Mouse (Mus musculus) limb, embryonic 13.5 days (tissue): ENCODE measurements around the gene Ngef. TPM values are rescaled to one million over a fixed set of nuclear protein-coding genes. Genes with fewer than 3 reads are reported as not detected.
"Not testable (repeated sequence)": the region's sequence is repeated elsewhere in the genome, so short reads cannot be mapped to it uniquely, and the experiment has no call there.

ENCODE experiments used
- ATAC-seq: fragments of 200-750 bp; cut with Nextera tagmentation; 2 replicates; pipeline ENCODE4 v1.8.0; 2017; ENCODE audit warnings: low read depth, moderate number of reproducible peaks, moderate TSS enrichment; ENCODE audit not compliant: low FRiP score
- H3K27ac ChIP-seq: fragments of 300-500 bp; sonication (generic); 2 replicates; pipeline ENCODE4 v1.5.1; 2015; ENCODE audit warnings: inconsistent platforms, mild to moderate bottlenecking, moderate library complexity
- H3K27me3 ChIP-seq: fragments of 300-500 bp; sonication (generic); 2 replicates; pipeline ENCODE4 v1.6.1; 2015; ENCODE audit warnings: mild to moderate bottlenecking, inconsistent platforms
- H3K36me3 ChIP-seq: fragments of 300-500 bp; sonication (generic); 2 replicates; pipeline ENCODE4 v1.6.1; 2015; ENCODE audit warnings: inconsistent platforms, mild to moderate bottlenecking, moderate library complexity
- H3K4me1 ChIP-seq: fragments of 300-500 bp; sonication (generic); 2 replicates; pipeline ENCODE4 v1.6.1; 2015; ENCODE audit warnings: inconsistent platforms
- H3K4me2 ChIP-seq: fragments of 300-500 bp; sonication (generic); replicated peaks from 2 replicates; pipeline ENCODE4 v1.6.1; 2015; ENCODE audit warnings: inconsistent platforms, mild to moderate bottlenecking, moderate library complexity
- H3K4me3 ChIP-seq: fragments of 300-500 bp; sonication (generic); 2 replicates; pipeline ENCODE4 v1.5.1; 2015; ENCODE audit warnings: moderate library complexity, mild to moderate bottlenecking, inconsistent platforms
- H3K9ac ChIP-seq: fragments of 300-500 bp; sonication (generic); 2 replicates; pipeline ENCODE4 v1.6.1; 2015; ENCODE audit warnings: mild to moderate bottlenecking, inconsistent platforms
- H3K9me3 ChIP-seq: fragments of 300-500 bp; sonication (generic); 2 replicates; pipeline ENCODE4 v1.6.1; 2016; ENCODE audit warnings: inconsistent platforms
- WGBS: fragments of 180-500 bp; shearing (Covaris S2); methylation state at CpG from one replicate; pipeline ENCODE4 v1.1.7; 2015; 5-methylcytosine and 5-hydroxymethylcytosine counted together
- polyA plus RNA-seq: library from polyadenylated mRNA; unstranded; fragments of >200 nt; fragmentation: Nextera tagmentation; extraction: Ambion mirVana; gene quantifications from 2 replicates; pipeline ENCODE4 v1.2.1, GENCODE M21; 2015

The Ngef gene
- polyA plus RNA-seq, 1 experiment from 2014 or later = 1.2 TPM

DNA sequence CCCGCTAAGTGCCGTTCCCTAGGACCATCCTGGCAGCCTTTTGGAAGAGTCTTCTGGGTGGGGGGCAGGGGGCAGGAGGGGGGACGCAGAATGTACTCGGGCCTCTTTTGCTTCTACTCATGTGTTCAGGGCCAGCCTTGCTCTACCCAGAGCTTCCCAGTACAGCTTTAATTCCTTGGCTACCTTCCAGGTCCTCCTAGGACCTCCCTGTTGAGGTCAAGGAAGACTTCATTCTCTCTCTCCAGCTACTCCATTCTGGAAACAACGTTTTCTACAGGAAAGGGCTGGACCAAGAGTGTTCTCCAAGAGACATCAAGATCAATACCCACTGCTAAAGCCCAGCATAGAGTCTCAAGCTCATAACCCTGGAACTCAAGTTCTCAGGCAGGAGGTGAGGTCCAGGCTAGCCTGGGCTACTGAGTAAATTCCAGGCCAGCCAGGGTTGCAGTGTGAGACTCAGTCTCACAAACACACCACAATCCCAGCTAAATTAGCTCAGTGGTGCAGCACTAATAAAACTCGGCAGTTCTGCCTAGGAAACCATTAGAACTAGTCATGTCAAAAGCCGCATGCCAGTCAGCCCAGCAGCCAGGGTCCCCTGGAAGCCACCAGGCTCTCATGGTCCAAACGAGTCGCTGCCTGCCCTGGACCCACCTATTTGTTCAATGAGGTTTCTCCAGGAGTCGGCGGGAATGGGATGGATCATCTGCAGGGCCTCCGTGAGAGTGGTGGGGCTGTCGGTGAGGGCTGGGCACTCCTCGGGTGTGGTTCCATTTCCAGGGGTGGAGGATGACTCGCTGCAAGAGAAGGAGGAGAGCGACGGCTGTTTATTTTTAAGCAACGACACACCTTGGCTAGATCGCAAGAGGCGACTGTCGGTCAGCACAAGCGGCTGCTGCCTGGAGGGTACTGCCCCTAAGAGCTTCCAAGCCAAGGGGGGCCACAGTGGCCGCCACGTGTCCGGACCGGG lies 64.8 kb downstream of the Ngef start:
- ATAC-seq = no peak
- peak overlapping the region; percentile 100 for H3K4me2 ChIP-seq
- H3K27me3 ChIP-seq = peaks cover 82% of the 10 kb centered on the region
- H3K4me1 ChIP-seq = peaks cover 12% of the 10 kb centered on the region
- WGBS = 20% methylated on average over 26 of the region's 26 CpGs
- no peak overlapping the region for H3K27ac ChIP-seq
- peak overlapping the region; percentile 71 for H3K4me3 ChIP-seq
- peak overlapping the region; percentile 72; the same call in 1 of the 2 replicates for H3K9ac ChIP-seq
- no peaks in the 10 kb centered on the region for H3K36me3 ChIP-seq
- H3K9me3 ChIP-seq = no peaks in the 10 kb centered on the region

DNA sequence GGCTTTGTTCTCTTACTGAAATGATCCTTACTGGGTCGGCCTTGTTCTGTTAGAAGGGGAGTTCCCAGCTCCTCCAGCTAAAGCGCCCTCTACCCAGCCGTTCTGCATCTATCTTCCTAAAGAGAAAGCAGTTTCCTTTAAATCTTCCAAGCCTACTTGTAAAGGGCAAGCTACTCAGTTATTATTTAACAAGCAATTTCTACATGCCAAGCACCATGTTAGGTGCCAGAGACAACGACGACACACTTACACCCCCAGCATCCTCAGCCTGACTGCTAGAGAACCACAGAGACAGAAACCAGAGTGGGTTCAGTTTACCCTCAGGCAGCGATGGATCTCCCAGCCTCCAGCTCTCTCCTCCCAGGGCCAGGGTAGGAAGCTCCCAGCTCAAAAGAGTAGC lies 65.8 kb downstream of the Ngef start:
- Histone ChIP-seq H3K27me3 (peaks cover 81% of the 10 kb centered on the region), H3K9ac (no peak overlapping the region), H3K4me3 (no peak overlapping the region), H3K27ac (no peak overlapping the region), H3K4me2 (no peak overlapping the region), H3K4me1 (peaks cover 12% of the 10 kb centered on the region), H3K36me3 (no peaks in the 10 kb centered on the region), H3K9me3 (no peaks in the 10 kb centered on the region)
- ATAC-seq = no peak
- whole genome bisulfite sequencing = 59% methylated on average over 6 of the region's 6 CpGs

DNA sequence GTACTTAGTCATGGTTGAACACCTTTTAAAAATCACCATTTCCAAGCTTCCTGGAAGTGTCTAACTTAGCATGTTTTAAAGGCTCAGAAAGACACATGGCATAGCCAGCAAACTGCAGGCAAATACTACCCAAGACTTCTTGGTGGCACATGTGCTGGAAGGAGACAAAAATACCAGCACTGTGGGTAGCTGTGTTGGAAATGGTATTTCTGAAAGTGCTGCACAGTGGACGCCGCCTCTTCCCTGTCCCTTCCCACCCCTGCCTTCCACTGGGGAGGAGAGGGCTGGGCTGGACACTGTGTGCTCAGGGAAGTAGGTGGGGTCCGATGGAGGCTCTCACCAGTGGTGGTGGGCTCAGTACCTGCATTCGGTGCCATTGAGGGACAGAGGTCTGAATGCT lies 68.1 kb downstream of the Ngef start:
- WGBS = 94% methylated on average over 4 of the region's 4 CpGs
- no peak overlapping the region for H3K4me2 ChIP-seq
- H3K9ac ChIP-seq = no peak overlapping the region
- ATAC-seq = no peak
- H3K36me3 ChIP-seq = no peaks in the 10 kb centered on the region
- H3K27me3 ChIP-seq = peaks cover 60% of the 10 kb centered on the region
- H3K27ac ChIP-seq = no peak overlapping the region
- H3K9me3 ChIP-seq = no peaks in the 10 kb centered on the region
- peaks cover 10% of the 10 kb centered on the region for H3K4me1 ChIP-seq
- no peak overlapping the region for H3K4me3 ChIP-seq

DNA sequence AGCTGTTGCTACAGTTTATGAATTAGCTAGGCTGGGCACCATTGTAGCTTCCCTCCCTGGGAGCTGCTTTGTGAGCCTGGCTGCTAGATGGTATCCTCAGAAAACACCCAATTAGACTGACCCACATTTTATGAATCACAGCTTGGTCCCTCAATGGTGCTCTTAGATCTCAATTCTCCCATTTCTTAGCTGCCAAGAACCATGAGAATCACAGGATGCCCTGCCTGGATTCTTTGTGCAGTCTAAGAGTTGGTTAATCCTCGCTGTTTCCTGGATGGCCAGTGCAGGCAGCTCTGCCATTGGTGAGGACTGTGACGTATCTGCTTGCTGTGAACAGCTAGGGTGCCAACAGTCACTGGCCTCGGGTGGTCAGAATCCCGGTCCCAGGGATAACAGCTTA lies 80.1 kb downstream of the Ngef start:
- ATAC-seq = no peak
- Histone ChIP-seq H3K9ac (no peak overlapping the region), H3K4me2 (no peak overlapping the region), H3K27me3 (no peaks in the 10 kb centered on the region), H3K4me3 (no peak overlapping the region), H3K4me1 (no peaks in the 10 kb centered on the region), H3K27ac (no peak overlapping the region), H3K9me3 (no peaks in the 10 kb centered on the region), H3K36me3 (no peaks in the 10 kb centered on the region)
- WGBS = 75% methylated on average over 4 of the region's 4 CpGs

DNA sequence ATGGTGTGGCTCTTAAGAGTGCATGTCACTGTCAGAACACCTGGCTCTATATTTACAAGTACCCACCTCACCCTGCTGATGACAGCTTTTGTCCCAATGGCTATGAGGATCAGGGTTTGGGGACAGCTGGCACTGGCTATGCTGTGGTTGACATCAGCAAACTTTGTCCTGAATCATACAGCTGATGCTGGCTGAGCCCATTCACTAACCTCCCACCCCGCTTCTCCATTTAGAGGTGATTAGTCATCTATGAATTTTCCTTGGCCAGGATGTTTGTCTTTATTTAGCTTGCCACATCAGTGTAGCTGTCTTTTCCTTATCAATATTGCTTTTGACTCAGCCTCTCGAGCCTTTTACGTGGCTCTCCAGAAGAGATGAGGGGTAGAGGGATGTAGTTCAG lies 81.4 kb downstream of the Ngef start:
- no peak overlapping the region for H3K27ac ChIP-seq
- no peak overlapping the region for H3K4me3 ChIP-seq
- no peak overlapping the region for H3K4me2 ChIP-seq
- H3K9me3 ChIP-seq = no peaks in the 10 kb centered on the region
- 89% methylated on average over 3 of the region's 3 CpGs for WGBS
- no peaks in the 10 kb centered on the region for H3K36me3 ChIP-seq
- no peaks in the 10 kb centered on the region for H3K4me1 ChIP-seq
- no peak overlapping the region for H3K9ac ChIP-seq
- H3K27me3 ChIP-seq = no peaks in the 10 kb centered on the region
- no peak for ATAC-seq

DNA sequence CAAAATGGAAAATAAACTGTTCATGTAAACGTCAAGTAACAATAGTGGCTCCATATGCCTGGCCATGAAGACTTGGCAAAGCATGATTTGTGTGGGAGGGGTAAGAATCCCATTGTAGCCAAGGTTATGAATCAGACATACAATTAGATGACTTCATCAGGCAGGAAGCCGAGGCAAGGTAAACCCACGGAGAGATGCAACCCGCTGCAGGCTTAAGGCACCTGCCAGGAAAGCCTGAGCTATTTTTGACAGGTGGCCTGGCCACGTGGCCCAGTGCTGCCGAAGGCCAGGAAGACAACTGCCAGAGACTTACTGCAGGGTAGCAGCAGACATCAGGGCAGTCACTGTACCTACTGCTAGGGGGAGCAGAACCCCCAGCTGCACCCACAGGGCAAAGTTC lies 87.3 kb downstream of the Ngef start:
- Histone ChIP-seq H3K4me1 (no peaks in the 10 kb centered on the region; the same call in 1 of the 2 replicates), H3K9me3 (no peaks in the 10 kb centered on the region), H3K27me3 (no peaks in the 10 kb centered on the region), H3K27ac (no peak overlapping the region), H3K36me3 (no peaks in the 10 kb centered on the region), H3K4me2 (no peak overlapping the region), H3K4me3 (no peak overlapping the region), H3K9ac (no peak overlapping the region)
- 64% methylated on average over 6 of the region's 6 CpGs for WGBS
- ATAC-seq = no peak

DNA sequence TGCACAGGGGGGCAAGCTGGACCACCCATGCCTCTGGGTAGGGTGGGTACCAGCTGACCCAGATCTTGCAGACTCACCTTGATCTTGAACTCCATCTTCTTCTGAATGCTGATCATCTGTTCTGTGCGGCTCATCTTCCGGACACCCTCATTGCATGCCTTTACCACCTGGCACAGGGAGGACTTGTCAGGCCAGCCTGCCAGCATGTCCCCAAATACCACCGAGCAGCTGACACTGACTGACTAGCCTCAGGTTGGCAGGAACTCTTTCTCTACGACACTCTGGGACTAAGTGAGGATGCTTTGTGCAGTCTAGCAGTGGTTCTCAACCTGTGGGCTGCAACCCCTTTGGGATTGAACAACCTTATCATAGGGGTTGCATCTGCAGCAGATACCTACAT lies 91.1 kb downstream of the Ngef start:
- Histone ChIP-seq H3K4me1 (no peaks in the 10 kb centered on the region; the same call in 1 of the 2 replicates), H3K27ac (no peak overlapping the region), H3K9ac (no peak overlapping the region), H3K4me3 (no peak overlapping the region), H3K27me3 (peaks cover 6% of the 10 kb centered on the region; the same call in 1 of the 2 replicates), H3K4me2 (no peak overlapping the region), H3K36me3 (no peaks in the 10 kb centered on the region), H3K9me3 (no peaks in the 10 kb centered on the region)
- 84% methylated on average over 4 of the region's 4 CpGs for WGBS
- ATAC-seq = no peak

GRCm38 (mm10) chr1:87475076-87475895 lies 98.4 kb downstream of the Ngef start:
- Histone ChIP-seq H3K36me3 (no peaks in the 10 kb centered on the region), H3K4me2 (peak overlapping the region; percentile 73), H3K27me3 (peaks cover 45% of the 10 kb centered on the region), H3K27ac (no peak overlapping the region), H3K4me1 (peaks cover 13% of the 10 kb centered on the region), H3K9ac (peak overlapping the region; percentile 59), H3K4me3 (peak overlapping the region; percentile 40), H3K9me3 (no peaks in the 10 kb centered on the region)
- WGBS = 2% methylated on average over 42 of the region's 42 CpGs
- ATAC-seq = peak; percentile 20; the same call in 1 of the 2 replicates

DNA sequence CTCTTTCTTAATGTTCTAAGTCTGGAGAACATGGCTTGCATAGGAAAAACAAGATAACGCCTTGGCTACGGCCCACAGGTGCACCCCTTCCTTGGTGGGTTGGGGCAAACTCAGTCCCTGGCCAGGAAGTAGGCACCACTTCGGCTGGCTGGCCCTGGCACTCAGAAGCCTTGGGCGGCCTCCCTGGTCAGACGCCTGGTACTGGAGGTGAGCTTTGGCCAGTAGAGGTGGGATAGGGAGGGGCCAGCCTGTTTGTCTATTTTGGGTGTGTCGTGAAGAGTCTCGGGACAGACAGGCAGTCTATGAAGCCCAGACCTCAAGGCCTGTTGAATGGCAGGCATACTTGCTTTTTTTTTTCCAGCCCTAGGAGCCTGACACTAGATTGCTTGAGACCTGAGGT lies 101.1 kb downstream of the Ngef start:
- Histone ChIP-seq H3K4me2 (0 out of 2 replicates have a peak overlapping the region, but pooled peaks have one; percentile 7), H3K27ac (peak overlapping the region; percentile 65; the same call in 1 of the 2 replicates), H3K4me3 (no peak overlapping the region), H3K9me3 (no peaks in the 10 kb centered on the region), H3K4me1 (peaks cover 13% of the 10 kb centered on the region), H3K27me3 (peaks cover 47% of the 10 kb centered on the region), H3K9ac (no peak overlapping the region), H3K36me3 (no peaks in the 10 kb centered on the region)
- 83% methylated on average over 7 of the region's 7 CpGs for WGBS
- ATAC-seq = no peak

DNA sequence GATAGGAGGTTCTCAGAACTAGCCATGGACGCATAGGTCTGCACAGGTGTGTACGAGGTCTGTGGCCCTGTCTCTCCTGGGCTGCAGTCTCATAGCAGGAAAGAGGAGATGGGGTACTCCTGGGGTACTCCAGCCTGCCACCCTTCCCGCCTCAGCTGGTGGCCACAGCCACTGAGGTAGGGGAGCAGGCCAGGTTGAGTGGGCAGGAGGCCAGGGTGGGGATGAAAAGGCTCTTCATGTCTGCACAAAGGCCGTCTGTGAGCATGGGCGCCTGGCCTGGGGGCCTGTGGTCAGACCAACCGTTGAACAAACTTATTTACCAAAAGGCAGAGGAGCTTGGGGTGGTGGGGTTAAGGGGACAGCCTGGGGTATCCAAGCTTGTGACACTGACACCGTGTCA lies 101.8 kb downstream of the Ngef start:
- peak overlapping the region; percentile 65; the same call in 1 of the 2 replicates for H3K27ac ChIP-seq
- H3K36me3 ChIP-seq = no peaks in the 10 kb centered on the region
- WGBS = 74% methylated on average over 7 of the region's 7 CpGs

GRCm38 (mm10) chr1:87469971-87470370 lies 103.7 kb downstream of the Ngef start, which contains the start of gene Snorc:
Snorc (plus strand) TSS chr1:87470271.
- H3K36me3 ChIP-seq, H3K9ac ChIP-seq, H3K4me3 ChIP-seq, ATAC-seq, H3K9me3 ChIP-seq, H3K4me1 ChIP-seq: not testable (repeated sequence)
- Histone ChIP-seq H3K27me3 (peaks cover 25% of the 10 kb centered on the region), H3K4me2 (peak within 1 kb of the TSS; percentile 9; the same call in 1 of the 2 replicates), H3K27ac (peak within 1 kb of the TSS; percentile 65)
- WGBS = 29% methylated on average over 5 of the region's 10 CpGs

More for the DNA sequence above, 101.8 kb downstream of the Ngef start:
- no peaks in the 10 kb centered on the region for H3K9me3 ChIP-seq
- peak; percentile 75 for ATAC-seq
- H3K4me2 ChIP-seq = no peak overlapping the region
- peaks cover 13% of the 10 kb centered on the region for H3K4me1 ChIP-seq
- no peak overlapping the region for H3K4me3 ChIP-seq
- H3K27me3 ChIP-seq = peaks cover 44% of the 10 kb centered on the region
- H3K9ac ChIP-seq = no peak overlapping the region

GRCm38 (mm10) chr1:87468321-87468720 lies 105.3 kb downstream of the Ngef start:
- 0 out of 2 replicates have a peak, but pooled peaks cover 4% of the 10 kb centered on the region for H3K4me1 ChIP-seq
- H3K4me2 ChIP-seq = no peak overlapping the region
- WGBS = 78% methylated on average over 6 of the region's 6 CpGs
- no peak for ATAC-seq
- H3K27ac ChIP-seq = no peak overlapping the region
- no peaks in the 10 kb centered on the region for H3K9me3 ChIP-seq
- H3K36me3 ChIP-seq = no peaks in the 10 kb centered on the region
- 0 out of 2 replicates have a peak, but pooled peaks cover 10% of the 10 kb centered on the region for H3K27me3 ChIP-seq
- no peak overlapping the region for H3K4me3 ChIP-seq
- no peak overlapping the region for H3K9ac ChIP-seq
